Mouse (Mus musculus): ENCODE results near the gene Pgap2.
A peak's percentile ranks its signal among the peaks of the same experiment; 100 is the strongest.

Pgap2 gene

DNA sequence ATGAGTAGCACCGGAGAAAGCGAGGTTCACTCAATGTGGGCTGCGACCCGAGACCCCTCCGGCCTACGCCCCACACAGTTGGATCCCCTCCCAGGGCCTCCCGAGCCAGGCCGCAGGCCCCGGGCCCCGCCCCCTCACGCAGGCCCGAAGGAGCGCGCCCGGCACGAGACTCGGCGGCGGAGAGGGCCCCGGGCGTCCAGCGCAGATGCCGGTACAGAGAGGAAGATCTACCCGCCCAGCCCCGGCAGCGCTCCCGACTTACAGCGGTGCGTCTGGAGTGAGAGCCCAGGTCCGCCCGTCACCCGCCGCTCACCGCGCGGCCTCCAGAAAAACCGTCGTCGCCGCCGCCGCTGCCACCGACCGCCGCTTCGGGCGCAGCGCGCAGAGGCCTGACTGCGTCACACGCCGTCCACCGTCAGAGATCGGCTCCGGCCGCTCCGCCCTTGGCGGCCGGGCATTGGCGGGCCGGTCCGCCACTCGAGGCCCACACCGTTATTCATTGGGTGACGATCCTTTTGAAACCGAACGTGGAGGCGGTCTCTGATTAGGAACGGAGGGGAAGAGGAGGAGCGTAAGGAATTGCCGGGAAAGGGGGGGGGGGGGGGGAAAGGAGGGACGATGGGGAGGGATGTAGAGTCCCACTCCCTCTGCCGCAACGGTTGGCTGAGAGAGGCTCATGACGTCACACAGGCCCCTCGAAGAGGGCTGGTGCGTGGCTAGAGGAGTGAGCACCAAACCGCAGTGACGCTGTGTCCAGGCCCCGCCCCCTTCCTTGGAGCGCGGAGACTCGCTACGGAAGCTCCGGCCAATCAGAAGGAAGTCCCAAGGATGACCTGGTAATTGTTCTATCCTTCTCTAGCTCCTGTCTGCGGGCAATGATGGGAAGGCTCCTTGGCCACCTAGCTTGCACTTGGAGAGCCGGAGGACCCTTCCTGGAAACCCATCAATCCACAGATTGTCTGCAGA is at the start of gene Pgap2, which contains the start of gene Nup98:
Gene Pgap2, plus strand, starts transcription at position 453 of the 966 bp plus-strand sequence.
Gene Nup98, minus strand, starts transcription at position 421 of the 966 bp plus-strand sequence.
- peak; percentile 97 for DNase-seq (ENCODE audit: low read depth, low spot score)

DNA sequence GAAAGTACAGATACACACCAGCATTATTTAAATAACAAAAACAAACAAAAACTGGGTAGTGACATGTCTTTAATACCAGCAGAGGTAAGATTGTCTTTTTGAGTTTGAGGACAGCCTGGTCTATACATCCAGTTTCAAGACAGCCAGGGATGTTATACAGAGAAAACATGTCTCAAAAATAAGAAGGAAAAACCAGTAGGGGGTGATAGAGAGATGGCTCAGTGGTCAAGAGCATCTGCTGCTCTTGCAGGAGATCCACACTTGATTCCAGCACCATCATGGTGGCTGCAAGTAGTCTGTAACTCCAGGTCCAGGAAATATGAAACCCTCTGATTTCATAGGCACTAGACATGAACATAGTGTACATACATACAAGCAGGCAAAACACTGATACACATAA is 39.7 kb upstream of the Pgap2 start:
- no peak for DNase-seq (ENCODE audit: low read depth, low spot score)

DNA sequence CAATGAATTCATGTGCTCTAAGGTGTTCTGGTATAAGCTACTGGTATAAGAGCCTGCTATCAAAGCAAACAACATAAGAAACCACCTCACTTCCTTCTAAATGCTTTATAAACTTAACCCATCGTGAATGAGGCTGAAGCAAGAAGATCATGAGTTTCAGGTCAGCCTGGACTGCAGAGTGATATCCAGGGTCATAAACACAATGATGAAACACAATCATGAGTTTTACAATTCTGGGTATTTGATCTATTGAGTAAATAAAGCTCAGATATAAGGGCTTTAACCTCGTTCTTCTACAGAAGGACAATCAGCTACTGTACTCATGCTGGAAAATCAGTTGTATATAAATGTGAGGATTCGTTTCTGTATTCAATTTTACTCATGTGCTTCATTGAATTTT is 26.2 kb upstream of the Pgap2 start:
- no peak for DNase-seq (ENCODE audit: low read depth, low spot score)

DNA sequence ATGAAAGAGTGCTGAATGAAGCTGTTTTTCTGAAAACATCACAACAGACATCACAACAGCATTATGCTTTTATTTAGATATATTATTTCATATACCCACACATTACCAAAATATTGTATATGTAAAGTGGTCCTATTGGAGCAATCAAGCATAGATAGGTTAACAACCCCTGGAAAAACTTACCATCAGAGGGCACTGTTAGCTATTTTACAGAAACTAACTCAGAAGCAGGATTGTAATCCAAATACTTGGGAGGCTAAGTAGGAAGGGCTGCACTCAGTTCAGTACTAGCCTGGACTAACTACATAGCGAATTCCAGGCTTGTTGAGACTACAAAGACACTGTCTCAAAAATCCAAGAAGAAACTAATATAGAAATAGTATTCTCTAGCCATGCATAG is 17.7 kb upstream of the Pgap2 start:
- no peak for DNase-seq (ENCODE audit: low read depth, low spot score)

DNA sequence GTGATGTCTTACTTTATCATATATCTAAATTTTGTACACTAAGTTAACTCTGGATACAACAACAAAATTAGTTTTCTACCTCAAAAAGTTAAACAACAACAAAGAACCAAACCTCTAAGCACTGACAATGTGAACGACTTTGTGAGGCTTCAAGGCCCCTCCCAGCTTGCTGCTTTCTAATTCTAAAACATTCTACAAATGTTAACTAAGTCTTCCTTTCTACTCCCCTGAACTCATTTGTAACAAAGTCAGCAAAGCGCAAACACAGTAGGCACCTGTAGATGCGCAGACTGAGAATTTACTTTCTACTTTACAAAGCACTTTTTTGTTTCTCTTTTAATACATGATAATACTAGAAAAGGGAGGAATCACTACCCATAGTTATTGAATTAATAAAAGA is 9.4 kb upstream of the Pgap2 start:
- no peak for DNase-seq (ENCODE audit: low read depth, low spot score)

DNA sequence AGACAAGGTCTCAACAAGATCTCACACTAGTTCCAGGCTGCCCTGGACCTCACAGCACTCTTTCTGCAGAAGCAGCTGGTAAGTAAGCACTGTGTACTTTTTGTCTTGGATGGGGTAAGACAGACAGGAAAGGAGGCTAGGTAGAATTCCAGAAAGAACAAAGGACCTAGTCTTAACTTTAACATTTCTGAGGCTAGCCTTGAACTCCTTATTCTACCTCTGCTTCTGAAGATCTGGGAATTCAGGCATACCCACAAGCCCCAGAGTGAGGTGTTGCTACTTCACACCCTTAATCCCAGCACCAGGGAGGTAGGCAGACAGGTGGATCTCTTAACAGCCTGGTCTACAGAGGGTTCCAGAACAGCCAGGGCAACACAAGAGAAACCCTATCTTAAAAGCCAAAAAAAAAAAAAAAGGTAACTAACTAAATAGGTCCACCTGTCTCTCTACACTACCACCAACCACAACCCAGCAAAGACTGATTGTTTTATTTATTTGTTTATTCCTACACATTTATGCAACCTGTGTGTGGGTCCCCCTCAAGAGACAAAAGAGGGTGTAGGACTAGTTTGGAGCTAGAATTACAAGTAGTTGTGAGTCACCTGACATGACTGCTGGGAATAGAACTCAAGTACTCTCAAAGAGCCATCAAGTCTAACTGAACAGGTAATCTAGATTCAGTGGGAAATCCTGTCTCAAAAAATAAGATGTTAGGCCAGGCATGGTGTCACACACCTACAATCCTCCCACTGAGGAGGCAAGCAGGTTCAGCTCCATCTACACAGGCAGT is 8.8 kb upstream of the Pgap2 start:
- no peak for DNase-seq (ENCODE audit: low read depth, low spot score)

DNA sequence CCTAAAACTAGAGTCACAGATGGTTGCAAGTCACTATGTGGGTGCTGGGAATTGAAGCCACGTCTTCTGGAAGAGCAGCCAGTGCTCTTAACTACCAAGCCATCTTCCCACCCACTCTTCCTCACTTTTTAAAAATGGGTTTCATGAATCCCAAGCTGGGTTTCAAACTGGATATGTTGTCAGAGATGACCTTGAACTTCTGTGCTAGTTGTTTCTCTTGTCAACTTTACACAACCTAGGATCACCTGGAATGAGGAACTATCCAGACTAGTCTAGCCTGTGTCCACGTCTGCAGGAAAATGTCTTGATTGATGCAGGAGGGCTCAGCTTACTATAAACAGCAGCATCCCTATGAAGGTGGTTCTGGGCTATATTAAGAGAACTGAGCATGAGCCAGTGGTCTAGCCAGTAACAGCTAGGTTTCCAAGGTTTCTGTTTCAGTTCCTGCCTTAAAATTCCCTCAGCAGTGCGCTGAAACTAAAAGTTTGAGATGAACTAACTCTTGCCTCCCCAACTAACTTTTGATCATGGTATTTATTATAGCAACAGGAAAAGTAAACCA is 5.6 kb upstream of the Pgap2 start:
- no peak for DNase-seq (ENCODE audit: low read depth, low spot score)

DNA sequence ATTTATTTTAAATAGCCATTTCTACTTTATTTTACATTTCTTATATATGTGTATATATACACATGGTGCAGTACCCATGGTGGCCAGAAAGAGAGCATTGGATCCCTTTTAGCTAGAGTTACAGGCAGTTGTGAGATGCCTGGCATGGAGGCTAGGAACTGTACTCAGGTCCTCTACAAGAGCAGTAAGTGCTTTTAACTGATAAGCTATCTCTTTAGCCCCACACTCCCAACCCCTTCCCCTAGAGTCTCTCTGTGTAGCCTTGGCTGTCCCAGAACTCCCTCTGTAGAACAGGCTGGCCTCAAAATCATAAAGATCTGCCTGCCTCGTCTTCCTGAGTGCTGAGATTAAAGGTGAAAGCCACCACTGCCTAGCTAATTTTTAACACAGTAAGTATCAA is 4.4 kb upstream of the Pgap2 start:
- DNase-seq (ENCODE audit: low read depth, low spot score), result no peak

DNA sequence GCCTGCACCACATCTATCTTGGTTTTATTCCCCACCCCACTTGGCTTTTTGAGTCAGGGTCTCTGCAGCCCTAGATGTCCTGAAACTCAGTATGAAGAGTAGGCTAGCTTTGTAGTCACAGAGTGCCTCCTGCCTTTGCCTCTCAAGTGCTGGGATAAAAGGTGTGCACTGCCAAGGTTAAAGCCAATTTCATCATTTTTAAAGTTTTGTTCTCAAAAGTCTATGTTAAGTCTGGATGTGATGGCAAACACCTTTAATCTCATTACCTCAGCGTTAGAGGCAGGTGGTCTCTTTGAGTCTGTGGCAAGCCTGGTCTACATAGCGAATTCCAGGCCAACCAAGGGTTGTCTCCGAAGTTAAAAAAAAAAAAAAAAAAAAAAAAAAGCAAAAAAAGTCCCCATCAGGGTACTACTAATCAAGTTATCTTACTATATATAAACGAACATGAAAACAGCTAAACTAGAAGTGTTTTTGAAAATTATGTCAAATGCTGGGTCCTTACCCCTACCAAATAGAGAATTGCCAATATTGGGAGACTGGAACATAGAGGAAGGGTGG is 1.1 kb upstream of the Pgap2 start:
- DNase-seq (ENCODE audit: low read depth, low spot score), result no peak

DNA sequence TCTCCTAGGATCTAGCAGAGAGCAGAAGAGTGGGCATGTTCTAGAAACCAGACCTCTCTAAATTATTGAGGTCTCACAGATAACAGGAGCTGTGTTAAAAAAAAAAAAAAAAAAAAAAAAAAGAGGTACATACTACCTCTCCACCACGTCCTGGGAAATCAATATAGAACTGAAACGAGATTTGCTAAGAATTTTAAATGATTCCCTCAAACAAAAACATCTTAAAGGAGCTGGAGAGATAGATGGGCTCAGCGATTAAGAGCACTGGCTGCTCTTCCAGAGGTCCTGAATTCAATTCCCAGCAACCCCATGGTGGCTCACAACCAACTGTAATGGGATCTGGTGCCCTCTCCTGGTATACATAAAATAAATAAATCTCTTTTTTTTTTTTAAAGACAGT is 1.1 kb downstream of the Pgap2 start:
- DNase-seq (ENCODE audit: low read depth, low spot score), result no peak

DNA sequence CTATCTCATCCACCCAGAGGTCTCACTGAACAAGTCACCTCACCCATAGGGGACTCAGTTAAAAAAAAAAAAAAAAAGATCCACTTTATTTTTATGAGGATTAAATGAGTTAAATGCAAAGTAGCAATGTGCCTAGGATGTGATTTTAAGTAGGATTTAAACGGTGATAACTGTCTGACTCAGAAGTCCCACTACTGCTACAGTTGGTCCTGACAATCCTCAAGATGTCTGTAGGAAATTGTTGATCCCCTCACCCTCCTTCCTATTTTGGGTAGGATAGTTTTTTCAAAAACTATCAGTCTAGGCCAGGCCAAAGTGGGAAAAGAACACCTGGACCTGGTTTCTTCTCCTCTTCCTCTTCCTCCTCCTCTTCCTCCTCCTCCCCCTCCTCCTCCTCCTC is 11.9 kb downstream of the Pgap2 start:
- no peak for DNase-seq (ENCODE audit: low read depth, low spot score)

DNA sequence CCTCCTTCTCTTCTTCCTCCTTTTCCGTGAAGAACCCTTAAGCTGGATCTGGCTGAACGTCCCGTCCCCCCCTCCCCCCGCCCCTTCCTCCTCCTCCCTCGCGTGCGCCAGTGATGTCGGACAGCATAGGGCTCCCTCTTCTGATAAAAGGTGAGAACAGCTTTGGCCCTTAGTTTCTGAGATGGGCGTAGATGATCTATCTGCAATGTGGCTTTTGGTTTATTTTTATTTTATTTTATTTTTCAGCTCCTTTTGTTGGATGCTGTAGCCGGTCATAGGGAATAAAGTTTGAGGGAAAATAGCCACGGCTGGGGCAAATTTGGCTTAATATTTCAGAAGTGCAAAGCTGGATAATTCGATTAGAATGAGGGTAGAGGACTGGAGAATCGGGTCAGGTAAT is 12.3 kb downstream of the Pgap2 start:
- no peak for DNase-seq (ENCODE audit: low read depth, low spot score)

DNA sequence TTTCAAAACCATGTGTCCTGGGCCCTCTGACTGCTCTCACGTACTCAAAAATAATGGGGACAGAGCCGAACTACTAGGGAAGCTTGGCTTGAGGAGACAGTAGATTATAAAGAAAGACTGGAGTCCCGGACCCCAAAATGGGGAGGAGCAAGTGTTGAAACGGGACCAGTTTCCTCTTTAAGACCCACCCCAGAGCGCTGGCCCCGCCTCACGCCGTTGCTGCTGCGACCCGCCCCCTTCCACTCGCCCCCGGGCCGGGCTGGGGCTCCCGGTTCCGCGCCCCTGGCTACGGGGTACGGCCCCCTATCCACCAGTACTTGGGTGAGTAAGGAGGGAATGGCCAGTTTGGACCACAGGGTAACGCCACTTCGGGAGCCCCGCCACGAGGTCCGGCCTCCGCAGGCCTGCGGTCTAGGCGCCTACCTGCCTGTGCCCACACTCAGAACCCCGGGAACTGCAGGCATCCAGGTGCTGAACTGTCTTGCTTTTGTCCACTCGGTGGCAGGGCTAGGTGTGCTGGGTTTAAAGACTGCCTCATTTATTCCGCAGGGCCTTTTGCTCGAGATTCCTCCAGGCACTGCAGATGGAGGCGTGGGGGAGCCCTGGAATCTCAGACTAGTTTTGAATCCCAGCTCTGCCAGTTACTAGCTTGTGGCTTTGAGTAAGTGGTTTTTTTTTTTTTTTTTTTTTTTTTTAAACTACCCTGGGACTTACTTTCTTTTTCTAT is 13.0 kb downstream of the Pgap2 start:
- no peak for DNase-seq (ENCODE audit: low read depth, low spot score)

DNA sequence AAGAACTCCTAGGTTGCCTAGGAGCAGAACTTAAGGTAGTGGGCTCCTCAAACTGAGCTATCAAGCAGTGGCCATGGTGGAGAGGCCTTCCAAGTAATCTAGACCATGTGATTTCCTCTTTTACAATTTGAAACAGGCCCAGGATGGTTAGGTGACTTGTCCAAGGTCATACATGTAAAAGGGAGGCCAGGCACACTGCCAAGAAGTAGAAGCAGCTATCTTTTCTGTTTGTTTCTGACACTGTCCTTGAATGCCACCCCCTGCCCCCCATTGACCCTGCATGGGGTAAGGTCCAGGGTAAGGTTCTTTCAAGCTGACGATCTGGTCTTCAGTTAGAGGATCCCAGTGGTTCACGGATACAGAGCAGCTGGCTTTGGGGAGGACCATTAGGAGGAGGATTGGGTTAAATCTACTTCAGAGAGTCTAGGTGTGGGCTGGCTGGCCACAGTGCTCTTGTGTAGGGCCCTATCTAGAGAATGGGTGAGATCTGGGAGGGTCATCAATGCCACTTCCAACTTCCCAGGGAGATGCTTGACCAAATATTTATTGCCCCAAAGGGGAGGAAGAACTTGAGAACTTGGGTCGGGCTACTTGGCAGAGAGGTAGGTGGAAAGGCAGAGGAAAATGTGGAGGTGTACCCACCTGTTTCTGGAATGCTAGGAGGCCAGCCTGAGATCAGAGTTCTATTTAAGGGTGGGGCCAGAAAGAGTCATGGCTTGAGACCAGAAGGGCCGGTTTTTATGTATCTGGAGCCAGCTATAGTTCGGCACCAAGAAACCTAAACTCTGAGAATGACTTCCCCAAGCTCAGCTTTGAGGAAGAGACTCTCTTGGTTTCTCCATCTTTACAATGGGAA is 14.1 kb downstream of the Pgap2 start:
- no peak for DNase-seq (ENCODE audit: low read depth, low spot score)

DNA sequence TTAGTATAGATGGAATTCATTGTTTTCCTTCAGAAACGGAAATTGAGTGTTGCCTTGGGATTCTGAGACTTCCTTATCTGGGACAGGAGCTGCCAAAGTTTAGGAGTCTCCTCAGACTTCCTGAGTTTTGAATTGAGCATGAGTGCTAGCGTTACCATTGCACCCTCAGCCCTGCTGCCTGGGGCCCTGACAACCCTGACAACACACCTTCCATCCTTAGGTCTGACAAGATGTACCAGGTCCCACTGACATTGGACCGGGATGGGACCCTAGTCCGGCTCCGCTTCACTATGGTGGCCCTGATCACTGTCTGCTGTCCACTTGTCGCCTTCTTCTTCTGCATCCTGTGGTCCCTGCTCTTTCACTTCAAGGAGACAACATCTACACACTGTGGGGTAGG is 16.0 kb downstream of the Pgap2 start:
- no peak for DNase-seq (ENCODE audit: low read depth, low spot score)

DNA sequence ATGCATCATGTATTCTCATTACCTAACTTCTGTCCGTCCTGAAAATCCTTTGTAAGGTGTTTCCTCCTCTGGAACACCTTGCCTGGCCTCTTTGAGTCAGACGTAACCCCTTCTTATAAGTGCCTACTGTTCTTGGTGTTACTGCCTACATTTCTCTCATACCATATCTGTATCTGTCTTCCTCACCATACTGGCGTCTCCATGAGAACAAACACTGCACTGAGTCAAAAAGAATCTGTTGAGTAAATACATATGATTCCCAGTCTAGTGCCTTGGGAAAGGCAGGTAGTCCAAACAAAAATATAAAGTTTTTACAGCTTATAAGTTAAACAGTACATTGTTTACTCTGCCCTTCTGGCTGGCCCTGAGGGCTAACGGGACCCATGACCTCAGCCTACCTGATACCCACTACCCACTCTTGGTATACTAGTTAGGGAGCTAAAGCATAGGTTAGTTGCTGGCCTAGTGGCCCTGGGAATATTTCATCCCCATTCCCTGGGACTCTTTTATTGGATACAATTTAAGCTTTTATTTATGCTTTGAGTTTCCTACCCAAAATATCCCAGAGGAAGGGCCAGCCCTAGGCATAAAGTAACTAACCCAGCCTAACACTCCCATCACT is 18.2 kb downstream of the Pgap2 start:
- DNase-seq (ENCODE audit: low read depth, low spot score), result no peak

DNA sequence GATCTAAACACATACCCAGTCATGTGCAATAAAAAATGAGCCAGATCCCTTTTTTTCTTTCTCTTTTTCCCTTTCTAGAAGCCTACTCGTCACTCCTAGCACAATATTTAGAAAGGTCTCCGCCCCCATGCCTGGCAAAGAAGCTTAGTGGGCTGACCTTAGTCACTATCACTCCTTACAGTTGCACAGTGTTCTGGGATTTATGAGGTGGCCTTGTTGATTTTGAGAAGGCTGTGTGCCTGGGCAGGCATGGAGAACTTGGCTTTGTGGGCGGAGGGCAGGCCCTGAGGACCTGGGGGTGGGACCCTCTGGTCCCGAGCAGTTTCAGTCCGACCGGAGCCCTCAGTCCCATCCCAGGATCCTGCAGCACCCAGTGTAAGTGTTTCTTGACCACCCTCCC is 19.8 kb downstream of the Pgap2 start:
- no peak for DNase-seq (ENCODE audit: low read depth, low spot score)

DNA sequence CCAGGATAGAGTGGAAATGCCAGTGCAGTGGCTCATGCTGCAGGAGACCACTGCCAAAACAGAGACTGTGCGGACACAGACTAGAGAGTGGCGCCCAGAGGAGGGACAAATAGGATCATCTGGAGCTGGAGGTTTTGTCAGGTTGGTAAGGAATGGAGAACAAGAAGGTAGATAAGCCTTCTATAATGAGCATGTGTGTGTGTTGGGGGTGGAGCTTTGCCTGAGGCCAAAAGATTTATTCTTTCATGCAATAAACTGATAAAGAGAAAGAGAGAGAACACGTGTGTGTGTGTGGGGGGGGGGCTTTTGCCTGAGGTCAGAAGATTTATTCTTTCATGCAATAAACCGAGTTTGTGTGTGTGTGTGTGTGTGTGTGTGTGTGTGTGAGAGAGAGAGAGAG is 23.1 kb downstream of the Pgap2 start:
- no peak for DNase-seq (ENCODE audit: low read depth, low spot score)

DNA sequence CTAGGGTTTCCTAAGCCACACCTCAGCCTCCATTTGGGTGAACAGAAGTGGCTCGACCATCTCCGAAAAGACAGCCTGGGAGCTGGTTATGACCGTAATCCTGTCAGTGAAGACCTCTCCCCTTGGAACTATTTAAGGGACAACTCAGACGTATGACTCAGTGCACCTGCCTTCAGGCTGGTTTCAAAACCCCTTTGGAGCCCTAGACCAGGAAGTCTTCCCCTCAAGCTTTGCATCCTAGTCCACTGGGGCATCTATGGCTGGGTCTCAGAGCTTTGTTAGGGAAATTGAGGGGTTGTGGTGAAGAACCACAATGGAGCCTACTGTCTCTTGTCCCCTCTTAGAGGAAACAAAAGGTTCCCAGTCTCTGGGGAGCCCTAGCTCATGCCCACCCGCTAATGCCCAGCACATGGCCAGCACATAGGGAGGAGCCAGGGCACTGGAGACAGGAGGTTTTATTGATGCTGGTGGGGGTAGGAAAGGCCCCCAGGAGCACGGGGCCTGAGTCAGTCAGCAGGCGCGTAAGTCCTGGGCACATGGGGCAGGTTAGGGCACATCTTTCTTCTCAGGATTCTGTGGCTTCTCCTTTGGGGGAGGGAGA is 28.8 kb downstream of the Pgap2 start:
- DNase-seq (ENCODE audit: low read depth, low spot score), result no peak

DNA sequence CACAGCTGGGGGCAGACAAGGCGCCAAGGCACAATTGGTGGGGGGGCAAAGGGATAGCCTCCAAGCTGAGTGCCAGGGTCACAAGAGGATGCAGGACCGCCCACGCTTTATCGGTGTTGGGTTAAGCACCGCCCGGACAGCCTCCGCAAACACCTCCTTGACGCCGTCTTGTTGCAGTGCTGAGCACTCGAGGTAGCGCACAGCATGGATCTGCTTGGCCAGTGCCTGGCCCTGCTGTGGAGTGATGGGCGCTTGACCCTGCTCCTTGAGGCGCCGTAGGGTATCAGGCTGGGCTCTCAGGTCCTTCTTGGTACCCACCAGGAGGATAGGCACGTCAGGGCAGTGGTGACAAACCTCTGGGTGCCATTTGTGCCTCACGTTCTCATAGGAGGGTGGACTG is 29.6 kb downstream of the Pgap2 start:
- no peak for DNase-seq (ENCODE audit: low read depth, low spot score)

Data from skeletal muscle tissue, adult 2 months (tissue).